Mouse (Mus musculus): ENCODE results near the gene Hinfp. TPM values are rescaled to one million over a fixed set of nuclear protein-coding genes. Genes with fewer than 3 reads are reported as not detected.
"Not testable (repeated sequence)": the region's sequence is repeated elsewhere in the genome, so short reads cannot be mapped to it uniquely, and the experiment has no call there.

The Hinfp gene
- total RNA-seq (2017): 26.1 and 28.0 TPM in 2 replicates

GRCm38 (mm10) chr9:44305466-44306079, at the start of gene Hinfp:
Gene Hinfp, minus strand, starts transcription at chr9:44305671.
- peak; percentile 99 to 100 for ATAC-seq (replicated peaks in 1 of 2; ENCODE audit: insufficient read depth in 1 of 2, low FRiP score in 2 of 2, low TSS enrichment in 1 of 2, low read depth in 1 of 2, poor library complexity in 2 of 2, severe bottlenecking in 2 of 2)

GRCm38 (mm10) chr9:44353142-44353541, 47.7 kb upstream of the Hinfp start:
- ATAC-seq (replicated peaks in 1 of 2; ENCODE audit: insufficient read depth in 1 of 2, low FRiP score in 2 of 2, low TSS enrichment in 1 of 2, low read depth in 1 of 2, poor library complexity in 2 of 2, severe bottlenecking in 2 of 2): no peak

GRCm38 (mm10) chr9:44352337-44352736, 46.9 kb upstream of the Hinfp start:
- ATAC-seq (replicated peaks in 1 of 2; ENCODE audit: insufficient read depth in 1 of 2, low FRiP score in 2 of 2, low TSS enrichment in 1 of 2, low read depth in 1 of 2, poor library complexity in 2 of 2, severe bottlenecking in 2 of 2): no peak

- no peak for ATAC-seq (replicated peaks in 1 of 2; ENCODE audit: insufficient read depth in 1 of 2, low FRiP score in 2 of 2, low TSS enrichment in 1 of 2, low read depth in 1 of 2, poor library complexity in 2 of 2, severe bottlenecking in 2 of 2)
Measured at GRCm38 (mm10) chr9:44351396-44351795, 45.9 kb upstream of the Hinfp start.

- no peak for ATAC-seq (replicated peaks in 1 of 2; ENCODE audit: insufficient read depth in 1 of 2, low FRiP score in 2 of 2, low TSS enrichment in 1 of 2, low read depth in 1 of 2, poor library complexity in 2 of 2, severe bottlenecking in 2 of 2)
Measured at GRCm38 (mm10) chr9:44348546-44348945, 43.1 kb upstream of the Hinfp start.

GRCm38 (mm10) chr9:44347621-44348020, 42.1 kb upstream of the Hinfp start:
- no peak for ATAC-seq (replicated peaks in 1 of 2; ENCODE audit: insufficient read depth in 1 of 2, low FRiP score in 2 of 2, low TSS enrichment in 1 of 2, low read depth in 1 of 2, poor library complexity in 2 of 2, severe bottlenecking in 2 of 2)

GRCm38 (mm10) chr9:44347166-44347565, 41.7 kb upstream of the Hinfp start:
- ATAC-seq (replicated peaks in 1 of 2; ENCODE audit: insufficient read depth in 1 of 2, low FRiP score in 2 of 2, low TSS enrichment in 1 of 2, low read depth in 1 of 2, poor library complexity in 2 of 2, severe bottlenecking in 2 of 2): no peak

GRCm38 (mm10) chr9:44345570-44346433, 40.3 kb upstream of the Hinfp start:
- ATAC-seq (replicated peaks in 1 of 2; ENCODE audit: insufficient read depth in 1 of 2, low FRiP score in 2 of 2, low TSS enrichment in 1 of 2, low read depth in 1 of 2, poor library complexity in 2 of 2, severe bottlenecking in 2 of 2): no peak

- peak; percentile 89 to 96 for ATAC-seq (replicated peaks in 1 of 2; ENCODE audit: insufficient read depth in 1 of 2, low FRiP score in 2 of 2, low TSS enrichment in 1 of 2, low read depth in 1 of 2, poor library complexity in 2 of 2, severe bottlenecking in 2 of 2)
Measured at GRCm38 (mm10) chr9:44343781-44344421, 38.4 kb upstream of the Hinfp start, which contains the start of gene Hmbs. Gene Hmbs, minus strand, starts transcription at chr9:44344228.

- peak; percentile 24 to 37; a peak in 2 of 4 replicates for ATAC-seq (replicated peaks in 1 of 2; ENCODE audit: insufficient read depth in 1 of 2, low FRiP score in 2 of 2, low TSS enrichment in 1 of 2, low read depth in 1 of 2, poor library complexity in 2 of 2, severe bottlenecking in 2 of 2)
Measured at GRCm38 (mm10) chr9:44343290-44343689, 37.8 kb upstream of the Hinfp start.

- no peak for ATAC-seq (replicated peaks in 1 of 2; ENCODE audit: insufficient read depth in 1 of 2, low FRiP score in 2 of 2, low TSS enrichment in 1 of 2, low read depth in 1 of 2, poor library complexity in 2 of 2, severe bottlenecking in 2 of 2)
Measured at GRCm38 (mm10) chr9:44342605-44343004, 37.1 kb upstream of the Hinfp start.

GRCm38 (mm10) chr9:44342173-44342572, 36.7 kb upstream of the Hinfp start:
- no peak for ATAC-seq (replicated peaks in 1 of 2; ENCODE audit: insufficient read depth in 1 of 2, low FRiP score in 2 of 2, low TSS enrichment in 1 of 2, low read depth in 1 of 2, poor library complexity in 2 of 2, severe bottlenecking in 2 of 2)

GRCm38 (mm10) chr9:44341487-44341886, 36.0 kb upstream of the Hinfp start:
- no peak for ATAC-seq (replicated peaks in 1 of 2; ENCODE audit: insufficient read depth in 1 of 2, low FRiP score in 2 of 2, low TSS enrichment in 1 of 2, low read depth in 1 of 2, poor library complexity in 2 of 2, severe bottlenecking in 2 of 2)

GRCm38 (mm10) chr9:44338574-44338973, 33.1 kb upstream of the Hinfp start:
- ATAC-seq (replicated peaks in 1 of 2; ENCODE audit: insufficient read depth in 1 of 2, low FRiP score in 2 of 2, low TSS enrichment in 1 of 2, low read depth in 1 of 2, poor library complexity in 2 of 2, severe bottlenecking in 2 of 2): no peak

- no peak for ATAC-seq (replicated peaks in 1 of 2; ENCODE audit: insufficient read depth in 1 of 2, low FRiP score in 2 of 2, low TSS enrichment in 1 of 2, low read depth in 1 of 2, poor library complexity in 2 of 2, severe bottlenecking in 2 of 2)
Measured at GRCm38 (mm10) chr9:44337436-44338169, 32.1 kb upstream of the Hinfp start.

GRCm38 (mm10) chr9:44336964-44337363, 31.5 kb upstream of the Hinfp start:
- ATAC-seq (replicated peaks in 1 of 2; ENCODE audit: insufficient read depth in 1 of 2, low FRiP score in 2 of 2, low TSS enrichment in 1 of 2, low read depth in 1 of 2, poor library complexity in 2 of 2, severe bottlenecking in 2 of 2): no peak

- ATAC-seq (replicated peaks in 1 of 2; ENCODE audit: insufficient read depth in 1 of 2, low FRiP score in 2 of 2, low TSS enrichment in 1 of 2, low read depth in 1 of 2, poor library complexity in 2 of 2, severe bottlenecking in 2 of 2): not testable (repeated sequence)
Measured at GRCm38 (mm10) chr9:44336513-44336912, 31.0 kb upstream of the Hinfp start.

GRCm38 (mm10) chr9:44336093-44336406, 30.6 kb upstream of the Hinfp start:
- no peak for ATAC-seq (replicated peaks in 1 of 2; ENCODE audit: insufficient read depth in 1 of 2, low FRiP score in 2 of 2, low TSS enrichment in 1 of 2, low read depth in 1 of 2, poor library complexity in 2 of 2, severe bottlenecking in 2 of 2)
